Mouse (Mus musculus) kidney, adult 8-10 months (tissue): ENCODE data around the gene Oscar.

Experiments
- DNase-seq, 2 experiments: peaks; one replicate each; pipeline ENCODE4 v3.0.0; 2022

Oscar gene

GRCm38 (mm10) chr7:3616057-3616388 is at the start of gene Oscar:
TSS of gene Oscar (minus strand) at chr7:3616157.
- DNase-seq: no peak

- peak; percentile 98 for DNase-seq
Observed at GRCm38 (mm10) chr7:3665215-3666114, 49.5 kb upstream of the Oscar start, which contains the start of gene Leng1. TSS of gene Leng1 (minus strand) at chr7:3665840.

DNA sequence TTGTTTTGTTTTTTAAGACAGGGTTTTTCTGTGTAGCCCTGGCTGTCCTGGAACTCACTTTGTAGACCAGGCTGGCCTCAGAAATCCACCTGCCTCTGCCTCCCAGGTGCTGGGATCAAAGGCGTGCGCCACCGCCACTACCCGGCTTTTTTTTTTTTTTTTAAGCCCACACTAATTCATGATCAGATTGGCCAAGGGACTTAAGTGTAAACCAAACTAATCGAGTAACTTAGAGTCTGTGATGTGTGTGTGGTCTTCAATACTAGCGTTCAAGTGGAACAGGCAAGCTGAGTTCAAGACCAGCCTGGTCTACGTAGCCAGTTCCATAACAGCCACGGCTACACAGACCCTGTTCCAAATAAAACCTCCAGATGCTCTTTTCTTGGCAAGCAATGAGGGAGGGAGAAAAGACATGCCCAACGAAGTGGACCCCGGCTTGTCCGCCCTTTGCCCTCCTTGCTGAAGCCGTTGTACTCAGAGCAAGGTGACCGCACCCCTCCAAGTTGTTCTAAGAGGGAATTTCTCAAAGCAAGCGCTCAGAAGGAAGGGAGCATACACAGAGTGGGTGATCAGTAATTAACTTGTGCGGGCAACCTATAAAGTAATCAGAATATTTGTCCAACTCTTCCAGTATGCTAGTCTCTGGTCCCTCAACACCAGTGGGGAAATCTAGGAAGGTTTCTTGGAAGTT is 48.7 kb upstream of the Oscar start:
- DNase-seq: peak; percentile 51 to 57

- DNase-seq: no peak
Observed at GRCm38 (mm10) chr7:3658578-3658977, 42.6 kb upstream of the Oscar start.

- DNase-seq: no peak
Observed at GRCm38 (mm10) chr7:3656966-3657365, 41.0 kb upstream of the Oscar start.

GRCm38 (mm10) chr7:3646641-3647040 is 30.7 kb upstream of the Oscar start:
- DNase-seq: no peak

DNA sequence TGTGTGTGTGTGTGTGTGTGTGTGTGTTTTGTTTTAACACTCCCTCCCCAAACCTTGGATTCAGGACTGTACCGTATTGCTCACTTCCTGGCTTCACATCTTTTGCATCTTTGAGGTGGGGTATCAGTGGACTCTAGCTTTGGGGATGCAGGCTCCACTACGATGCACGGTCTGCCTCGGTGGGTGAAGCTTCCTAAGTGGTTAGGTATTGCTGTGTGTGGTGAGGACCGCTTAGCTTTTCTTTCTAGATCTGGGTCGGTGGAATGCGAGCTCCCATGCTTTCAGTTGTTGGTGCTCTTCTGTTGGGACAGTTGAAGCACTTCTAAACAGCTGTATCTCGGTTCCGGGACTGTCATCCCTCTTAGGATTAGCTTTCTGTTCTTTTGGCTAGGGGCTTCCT is 30.2 kb upstream of the Oscar start:
- no peak for DNase-seq

DNA sequence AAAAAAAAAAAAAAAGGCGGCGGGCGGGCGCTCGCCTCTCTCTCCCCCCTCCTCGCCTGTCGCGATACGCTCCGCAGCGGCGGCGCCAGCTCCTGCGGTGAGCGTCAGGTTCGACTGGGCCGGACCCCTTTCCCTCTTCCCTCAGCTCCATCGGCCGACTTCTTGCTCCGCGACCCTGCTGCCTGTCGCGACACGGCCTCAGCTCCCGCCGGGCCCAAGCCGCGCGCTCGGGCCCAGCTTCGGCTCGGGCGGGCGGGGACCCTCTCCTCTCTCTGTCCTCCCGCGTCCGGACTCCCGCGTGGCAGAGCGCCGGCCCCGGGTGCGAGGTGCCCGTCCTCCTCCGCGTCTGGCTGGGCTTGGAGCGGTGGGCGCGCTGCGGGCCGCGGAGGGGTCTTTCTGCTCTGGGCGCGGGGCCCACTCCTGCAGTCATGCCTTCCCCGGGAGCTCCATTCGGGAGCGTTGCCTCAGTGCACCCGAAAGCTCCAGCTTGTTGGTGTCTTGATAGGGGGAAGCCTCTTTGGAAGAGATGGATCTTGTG is 29.6 kb upstream of the Oscar start:
- DNase-seq: no peak

DNA sequence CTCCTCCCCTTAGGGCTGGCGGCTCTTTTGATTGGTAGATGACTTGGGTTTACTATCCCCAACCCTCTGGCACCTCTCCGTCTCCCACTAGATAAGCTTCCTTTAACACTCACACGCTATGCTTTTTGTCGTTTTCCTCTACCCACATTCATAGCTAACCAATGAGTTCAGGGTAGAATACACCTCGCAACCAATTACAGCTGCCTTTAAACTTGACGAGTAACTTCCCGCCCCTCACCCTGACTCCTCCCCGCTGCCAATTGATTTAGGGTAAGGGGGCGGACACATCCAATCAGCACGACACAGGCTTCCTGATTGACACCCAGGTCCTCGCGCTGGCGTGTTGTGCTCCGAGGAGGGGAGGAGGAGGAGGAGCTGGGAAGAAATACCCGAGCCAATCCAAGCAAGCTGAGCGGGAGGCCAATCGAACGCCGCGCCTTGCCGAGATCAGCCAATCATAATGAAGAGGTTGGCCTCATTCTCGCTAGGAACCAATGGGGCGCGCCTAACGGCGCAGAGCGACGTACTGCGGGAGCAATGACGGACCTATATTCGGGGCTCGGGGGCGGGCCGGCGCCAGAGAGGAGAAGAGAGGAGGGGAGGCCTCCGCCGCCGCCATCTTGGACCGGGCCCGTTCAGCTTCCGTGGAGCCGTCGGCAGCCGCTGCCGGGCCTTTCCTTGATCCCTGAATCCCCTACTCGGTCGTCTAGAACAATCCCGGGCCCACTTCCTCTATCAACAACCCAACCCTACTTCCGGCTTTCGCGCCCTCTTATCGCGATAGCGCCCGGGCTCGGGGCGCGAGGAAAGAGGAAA is 28.9 kb upstream of the Oscar start, which contains the start of gene Cnot3:
Gene Cnot3 (plus strand): TSS at position 597 of the 816 bp plus-strand sequence.
- DNase-seq: peak; percentile 99 to 100

- DNase-seq: no peak
Observed at GRCm38 (mm10) chr7:3644348-3644671, 28.4 kb upstream of the Oscar start.

DNA sequence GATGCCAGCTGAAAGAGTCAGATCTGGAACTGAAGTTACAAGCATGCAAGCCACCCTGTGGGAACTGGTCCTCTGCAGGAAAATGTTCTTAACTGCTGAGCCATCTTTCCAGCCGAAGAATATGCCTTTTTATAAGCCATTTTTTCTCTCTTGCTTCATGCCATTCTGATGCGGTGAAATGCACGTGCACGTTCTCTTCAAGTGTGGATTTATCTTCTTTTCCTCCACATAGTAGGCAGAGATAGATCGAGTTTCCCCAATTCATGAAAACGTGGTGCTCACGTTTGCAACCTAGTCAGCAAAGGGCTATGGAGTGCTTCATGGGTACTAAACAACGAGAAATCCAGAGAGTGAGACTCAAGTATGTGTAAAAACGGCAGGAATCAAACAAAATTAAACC is 27.9 kb upstream of the Oscar start:
- DNase-seq: no peak

DNA sequence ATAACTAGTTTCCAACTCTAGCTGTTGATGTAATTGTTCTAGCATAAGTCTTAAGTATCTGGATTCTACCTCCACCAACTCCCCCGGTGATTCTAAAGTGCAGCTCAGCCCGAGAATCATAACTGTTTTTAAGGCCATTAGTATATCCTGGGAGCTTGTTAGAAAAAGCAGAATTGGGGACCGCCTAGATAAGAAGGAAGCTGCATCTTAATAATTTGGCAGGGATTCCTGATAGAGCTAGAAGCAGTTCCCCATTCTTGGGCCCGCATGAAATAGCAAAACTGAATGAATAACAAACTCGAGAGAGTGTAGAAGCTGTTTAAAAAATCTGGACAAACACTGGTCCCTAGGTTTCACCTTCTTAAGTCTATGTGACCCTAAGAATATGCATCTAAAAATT is 27.5 kb upstream of the Oscar start:
- no peak for DNase-seq

GRCm38 (mm10) chr7:3630478-3630815 is 14.5 kb upstream of the Oscar start:
- DNase-seq: no peak

DNA sequence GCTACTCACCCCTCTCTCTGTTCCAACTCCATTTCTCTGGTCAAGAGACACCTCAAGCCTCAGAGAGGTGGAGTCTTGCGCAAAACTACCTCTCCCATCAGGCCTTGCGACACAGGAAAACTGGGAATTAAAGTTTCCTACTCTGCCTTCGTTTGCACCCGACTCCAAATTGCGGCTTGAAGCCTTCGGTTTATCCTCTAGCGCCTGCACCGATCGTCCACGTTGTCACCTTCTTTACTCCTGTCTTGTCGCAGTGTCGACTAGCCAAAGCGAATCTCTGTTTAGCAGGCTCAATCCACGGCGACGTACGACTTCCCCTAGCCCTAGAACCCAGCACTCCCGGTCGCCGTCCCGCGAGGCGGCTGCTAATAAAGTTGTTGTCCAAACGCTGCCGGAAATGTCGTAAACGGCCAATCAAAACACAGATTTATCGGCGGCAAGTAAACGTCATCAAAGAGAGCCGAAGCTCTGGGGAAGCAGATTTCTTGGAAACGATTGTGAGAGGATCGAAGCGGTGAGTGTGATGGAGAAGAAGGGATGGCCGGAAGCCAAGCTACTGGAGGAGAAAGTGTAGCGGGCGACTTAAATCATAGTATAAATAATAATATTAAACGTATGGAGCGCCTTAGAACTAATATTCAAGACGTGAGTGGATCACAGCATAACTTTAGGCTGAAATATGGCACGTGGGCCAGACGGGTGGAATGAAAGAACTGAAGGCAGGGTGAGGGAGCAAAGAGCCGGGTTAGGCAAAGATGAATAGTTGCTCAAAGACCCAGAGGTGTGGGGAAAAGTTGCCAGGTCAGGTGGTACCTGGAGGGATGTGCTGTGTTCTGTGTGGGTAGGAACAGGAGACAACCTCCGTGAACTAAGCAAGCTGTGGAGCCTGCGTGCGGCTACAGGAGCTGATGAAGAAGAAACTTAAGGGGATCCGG is 13.9 kb upstream of the Oscar start, which contains the start of the genes Tfpt and Prpf31:
Gene Tfpt (minus strand): TSS at position 387 of the 935 bp plus-strand sequence.
Gene Prpf31 (plus strand): TSS at position 443 of the 935 bp plus-strand sequence.
- peak; percentile 93 to 94 for DNase-seq

- DNase-seq: no peak
Observed at GRCm38 (mm10) chr7:3629030-3629429, 13.1 kb upstream of the Oscar start.

DNA sequence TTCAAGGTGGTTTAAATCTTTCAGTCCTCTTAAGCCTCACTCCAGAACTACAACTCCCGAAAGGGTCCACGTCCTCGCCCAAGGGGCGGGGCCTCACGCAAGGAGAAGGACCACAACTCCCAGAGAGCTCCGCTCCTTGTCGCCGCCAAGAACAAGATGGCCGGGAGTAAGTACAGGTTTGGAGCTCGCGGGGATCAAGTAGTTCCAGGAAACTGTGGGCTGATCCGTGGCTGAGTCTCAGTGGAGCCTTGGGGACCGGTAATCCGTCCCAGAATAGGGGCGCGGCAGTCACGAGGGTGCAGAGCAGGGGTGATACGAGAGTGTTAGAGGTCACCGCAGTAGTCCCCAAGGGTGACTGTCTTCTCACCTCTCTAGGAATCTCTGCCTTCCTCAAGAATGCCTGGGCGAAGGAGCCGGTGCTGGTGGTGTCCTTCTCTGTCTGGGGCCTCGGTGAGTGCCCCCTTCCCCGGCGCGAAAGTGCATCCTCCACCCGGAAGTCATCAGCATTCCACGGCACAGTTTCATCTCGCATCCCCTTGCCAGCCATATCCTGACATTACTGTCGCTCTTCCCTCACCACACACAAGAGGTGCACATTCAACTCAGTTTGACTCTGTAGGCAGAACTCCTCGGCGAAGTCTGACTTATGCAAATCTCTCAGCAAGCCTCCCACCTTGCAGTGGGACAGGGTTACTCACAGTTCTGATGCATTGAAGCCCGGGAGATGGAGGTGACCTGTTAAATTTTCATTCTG is 1.5 kb upstream of the Oscar start, which contains the start of gene Ndufa3:
Gene Ndufa3 (plus strand): TSS at position 132 of the 754 bp plus-strand sequence.
- peak; percentile 90 to 92 for DNase-seq

DNA sequence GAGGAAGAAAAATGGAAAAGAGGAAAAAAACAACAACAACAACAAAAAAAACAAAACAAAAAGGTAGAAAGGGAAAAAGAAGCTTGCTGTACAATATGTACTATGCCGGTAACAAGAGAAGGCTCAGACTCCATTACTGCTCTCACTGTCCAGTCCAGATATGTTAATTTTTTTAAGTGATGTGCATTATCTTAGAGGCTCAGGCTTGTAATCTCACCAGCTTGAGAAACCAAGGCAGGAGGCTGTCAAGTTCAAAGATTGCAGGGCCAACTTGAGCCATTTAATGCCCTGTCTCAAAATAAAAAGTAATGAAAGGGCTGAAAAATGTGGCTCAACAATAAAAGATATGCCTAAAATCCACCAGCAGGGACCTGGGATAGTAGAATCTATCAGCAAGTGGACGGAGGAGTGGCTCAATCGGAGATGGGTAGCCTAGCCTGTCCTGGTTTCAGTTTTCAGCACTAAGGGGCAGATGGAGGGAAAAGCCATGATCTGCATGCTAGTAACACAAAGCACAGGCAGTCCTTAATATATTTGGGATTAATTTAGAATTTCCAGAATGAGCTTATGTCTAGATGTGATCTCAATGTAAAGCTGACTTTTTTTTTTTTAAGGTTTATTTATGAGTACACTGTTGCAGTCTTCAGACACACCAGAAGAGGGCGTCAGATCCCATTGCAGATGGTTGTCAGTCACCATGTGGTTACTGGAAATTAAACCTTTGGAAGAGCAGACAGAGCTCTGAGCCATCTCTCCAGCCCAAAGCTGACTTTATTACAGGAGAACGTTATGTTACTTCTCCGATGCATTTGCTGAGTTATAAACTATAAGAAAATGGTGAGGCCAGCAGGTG is 658 bp upstream of the Oscar start:
- DNase-seq: no peak

DNA sequence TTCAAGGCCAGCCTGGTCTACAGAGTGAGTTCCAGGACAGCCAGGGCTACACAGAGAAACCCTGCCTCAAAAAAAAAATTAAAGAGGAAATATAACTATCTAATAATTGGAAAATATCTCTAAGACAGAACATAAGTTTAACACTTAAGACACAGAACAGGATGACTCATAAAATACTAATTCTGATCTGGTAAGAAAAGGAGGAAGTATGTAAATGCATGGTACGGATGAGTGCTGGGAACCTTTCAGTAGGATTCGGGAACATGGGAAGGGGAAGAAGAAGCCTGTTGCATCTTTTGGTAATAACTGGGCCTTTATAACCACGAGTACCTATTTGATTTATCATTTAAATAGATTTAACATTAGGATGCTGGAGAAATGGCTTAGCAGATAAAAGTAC is 1.9 kb downstream of the Oscar start:
- no peak for DNase-seq

DNA sequence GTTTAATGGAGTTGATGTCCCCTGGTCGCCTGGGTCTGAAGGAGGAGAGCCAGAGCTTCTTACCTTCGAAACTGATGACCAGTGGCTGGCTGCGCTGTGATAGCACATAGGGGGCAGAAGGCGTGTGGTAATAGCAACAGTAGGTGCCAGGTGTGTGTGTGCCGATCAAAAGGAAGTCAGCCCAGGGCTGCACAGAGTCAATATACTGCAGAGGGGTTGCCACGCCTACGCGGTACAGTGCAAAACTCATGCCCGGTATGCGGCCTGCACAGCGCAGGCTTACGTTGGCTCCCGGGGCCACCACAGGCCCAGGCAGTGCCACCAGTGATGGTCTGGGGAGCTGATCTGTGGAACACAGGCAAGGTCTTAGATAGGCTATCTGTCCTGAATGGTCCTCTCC is 5.0 kb downstream of the Oscar start:
- no peak for DNase-seq

GRCm38 (mm10) chr7:3610437-3610836 is 5.5 kb downstream of the Oscar start:
- DNase-seq: no peak
